In genomic region chr9:42490589-42491382, GRCm38 (mm10) we compare ENCODE assay signal across 17 mouse cellular contexts. TPM values are rescaled to one million over a fixed set of nuclear protein-coding genes. Genes with fewer than 3 reads are reported as not detected.
DNase-seq lines count a peak whose midpoint lies in the region; ATAC-seq and TF ChIP-seq lines count a peak whose summit lies in the region.
"Had no signal": no experiment of that assay in that cellular context is flagged by ENCODE, and none has a peak within 500 bp of the region (broad histone marks: within the 10 kb centered on the region; RNA-seq: fewer than 3 reads in every experiment).

No protein-coding gene starts in this region.

- H3K27me3 ChIP-seq in hindbrain, embryonic 14.5 days (ENCODE audit: control insufficient read depth, insufficient read depth, low read length) = no peaks in the 10 kb centered on the region
- H3K27me3 ChIP-seq in hindbrain, postnatal 0 days (ENCODE audit: insufficient read depth, low read length) = no peaks in the 10 kb centered on the region
- no peaks in the 10 kb centered on the region for H3K27me3 ChIP-seq in liver, postnatal 0 days (ENCODE audit: insufficient read depth, low read length)
- H3K27me3 ChIP-seq in limb, embryonic 14.5 days (ENCODE audit: control insufficient read depth, insufficient read depth, low read length) = no peaks in the 10 kb centered on the region
- H3K27me3 ChIP-seq: embryonic facial prominence, embryonic 13.5 days; liver, embryonic 13.5 days; midbrain, embryonic 12.5 days had no signal

- H3K9ac ChIP-seq in hindbrain, embryonic 14.5 days = no peak overlapping the region
- no peak overlapping the region for H3K9ac ChIP-seq in hindbrain, postnatal 0 days (replicated peaks; ENCODE audit: low read length)
- no peak overlapping the region for H3K9ac ChIP-seq in liver, postnatal 0 days (replicated peaks)
- H3K9ac ChIP-seq in limb, embryonic 14.5 days (ENCODE audit: low read depth, low read length, severe bottlenecking) = no peak overlapping the region
- H3K9ac ChIP-seq: embryonic facial prominence, embryonic 13.5 days; liver, embryonic 13.5 days; midbrain, embryonic 12.5 days had no signal

- H3K27ac ChIP-seq in hindbrain, embryonic 14.5 days = no peak overlapping the region
- no peak overlapping the region for H3K27ac ChIP-seq in hindbrain, postnatal 0 days
- H3K27ac ChIP-seq in liver, postnatal 0 days (ENCODE audit: low read depth) = no peak overlapping the region
- no peak overlapping the region for H3K27ac ChIP-seq in limb, embryonic 14.5 days (replicated peaks; ENCODE audit: low read depth, low read length)
- H3K27ac ChIP-seq: embryonic facial prominence, embryonic 13.5 days; liver, embryonic 13.5 days; midbrain, embryonic 12.5 days had no signal

- no peak overlapping the region for H3K4me2 ChIP-seq in hindbrain, embryonic 14.5 days (replicated peaks)
- H3K4me2 ChIP-seq in hindbrain, postnatal 0 days (ENCODE audit: low read depth, low read length) = no peak overlapping the region
- H3K4me2 ChIP-seq in liver, postnatal 0 days (ENCODE audit: low read depth, low read length) = no peak overlapping the region
- no peak overlapping the region for H3K4me2 ChIP-seq in limb, embryonic 14.5 days (replicated peaks; ENCODE audit: low read depth, low read length, severe bottlenecking)
- H3K4me2 ChIP-seq: embryonic facial prominence, embryonic 13.5 days; liver, embryonic 13.5 days; midbrain, embryonic 12.5 days had no signal

- no peaks in the 10 kb centered on the region for H3K9me3 ChIP-seq in hindbrain, embryonic 14.5 days (ENCODE audit: control insufficient read depth, low read length)
- H3K9me3 ChIP-seq in hindbrain, postnatal 0 days (ENCODE audit: low read length) = no peaks in the 10 kb centered on the region
- H3K9me3 ChIP-seq in liver, postnatal 0 days (ENCODE audit: low read length) = no peaks in the 10 kb centered on the region
- no peaks in the 10 kb centered on the region for H3K9me3 ChIP-seq in limb, embryonic 14.5 days (ENCODE audit: control insufficient read depth, low read length)
- H3K9me3 ChIP-seq: embryonic facial prominence, embryonic 13.5 days; liver, embryonic 13.5 days; midbrain, embryonic 12.5 days had no signal

- no peak for TF ChIP-seq CTCF in hindbrain, postnatal 0 days (IDR thresholded peaks at IDR 0.05; ENCODE audit: low read depth)
- no peak for TF ChIP-seq CTCF in liver, postnatal 0 days (IDR thresholded peaks at IDR 0.05; ENCODE audit: low read depth)

- H3K36me3 ChIP-seq in hindbrain, embryonic 14.5 days (replicated peaks; ENCODE audit: control insufficient read depth, insufficient read depth) = no peaks in the 10 kb centered on the region
- H3K36me3 ChIP-seq in hindbrain, postnatal 0 days (ENCODE audit: insufficient read depth, low read length) = no peaks in the 10 kb centered on the region
- no peaks in the 10 kb centered on the region for H3K36me3 ChIP-seq in liver, postnatal 0 days (replicated peaks; ENCODE audit: insufficient read depth, low read length)
- H3K36me3 ChIP-seq in limb, embryonic 14.5 days (ENCODE audit: control insufficient read depth, insufficient read depth, low read length) = no peaks in the 10 kb centered on the region
- H3K36me3 ChIP-seq: embryonic facial prominence, embryonic 13.5 days; liver, embryonic 13.5 days; midbrain, embryonic 12.5 days had no signal

- WGBS in hindbrain, embryonic 14.5 days = 73% methylated on average over 16 of the region's 16 CpGs
- WGBS in hindbrain, postnatal 0 days = 72% methylated on average over 16 of the region's 16 CpGs
- 70% methylated on average over 16 of the region's 16 CpGs for WGBS in liver, postnatal 0 days (ENCODE audit: insufficient replicate concordance)
- 62% methylated on average over 16 of the region's 16 CpGs for WGBS in limb, embryonic 14.5 days

- no peak for ATAC-seq in cerebellum, adult (ENCODE audit: insufficient number of reproducible peaks, low FRiP score, low TSS enrichment)
- ATAC-seq in hindbrain, embryonic 14.5 days (ENCODE audit: low FRiP score) = no peak
- ATAC-seq in hindbrain, postnatal 0 days = no peak
- peak; percentile 43 for ATAC-seq in liver, postnatal 0 days
- ATAC-seq in limb, embryonic 14.5 days (ENCODE audit: low FRiP score, low read depth) = no peak

- H3K4me1 ChIP-seq in hindbrain, embryonic 14.5 days (replicated peaks; ENCODE audit: control insufficient read depth, insufficient read depth, low read length) = no peaks in the 10 kb centered on the region
- no peaks in the 10 kb centered on the region for H3K4me1 ChIP-seq in hindbrain, postnatal 0 days (ENCODE audit: insufficient read depth, low read length)
- H3K4me1 ChIP-seq in liver, postnatal 0 days (ENCODE audit: insufficient read depth) = 0 out of 2 replicates have a peak, but pooled peaks cover 5% of the 10 kb centered on the region
- 0 out of 2 replicates have a peak, but pooled peaks cover 6% of the 10 kb centered on the region for H3K4me1 ChIP-seq in limb, embryonic 14.5 days (ENCODE audit: control insufficient read depth, insufficient read depth, low read length)
- H3K4me1 ChIP-seq: embryonic facial prominence, embryonic 13.5 days; liver, embryonic 13.5 days; midbrain, embryonic 12.5 days had no signal

- H3K4me3 ChIP-seq in hindbrain, embryonic 14.5 days (replicated peaks; ENCODE audit: low read length) = no peak overlapping the region
- H3K4me3 ChIP-seq in hindbrain, postnatal 0 days (ENCODE audit: low read length) = no peak overlapping the region
- no peak overlapping the region for H3K4me3 ChIP-seq in liver, postnatal 0 days (ENCODE audit: low read depth, low read length)
- H3K4me3 ChIP-seq in limb, embryonic 14.5 days (replicated peaks; ENCODE audit: low read length) = no peak overlapping the region
- H3K4me3 ChIP-seq: embryonic facial prominence, embryonic 13.5 days; liver, embryonic 13.5 days; midbrain, embryonic 12.5 days had no signal

- no peak for TF ChIP-seq POLR2A in limb, embryonic 14.5 days (IDR thresholded peaks at IDR 0.05; ENCODE audit: borderline replicate concordance, extremely low read depth, insufficient read depth, insufficient read length)

- no peak for TF ChIP-seq EP300 in liver, postnatal 0 days (IDR thresholded peaks at IDR 0.05; ENCODE audit: low read depth)

- peak; percentile 18 for DNase-seq in cerebellum, adult 9-11 months
- peak; percentile 56 for DNase-seq in hindbrain, embryonic 14.5 days (ENCODE audit: low spot score)
- no peak for DNase-seq in hindbrain, postnatal 0 days (ENCODE audit: low spot score)
- DNase-seq in liver, postnatal 0 days = peak; percentile 28
- no peak for DNase-seq in liver
- peak; percentile 15 for DNase-seq in limb, embryonic 14.5 days (ENCODE audit: low spot score)
- DNase-seq in retina, embryonic 14.5 days (ENCODE audit: low spot score) = no peak
- DNase-seq: B cell, adult 2 months; gastrocnemius, postnatal 10 days; kidney, adult 9 months; kidney, postnatal 36 days; liver, embryonic 13.5 days; right cerebral cortex, postnatal 4 days; thymus, postnatal 25 days had no signal

RNA-seq across cellular contexts. Expression of gene Tbcel, which starts 16.8 kb away (rescaled TPM):
- polyA plus RNA-seq in hindbrain, embryonic 14.5 days (2014; fragmentation: Nextera tagmentation; extraction: Ambion mirVana) = 5.9 and 6.1 TPM in 2 replicates
- total RNA-seq in hindbrain, postnatal 0 days (2014; rRNA removed) = 19.7 and 22.6 TPM in 2 replicates
- polyA plus RNA-seq in hindbrain, postnatal 0 days (2015; fragmentation: Nextera tagmentation; extraction: Ambion mirVana) = 3.8 and 4.1 TPM in 2 replicates
- polyA plus RNA-seq in liver, postnatal 0 days (2015; fragmentation: Nextera tagmentation; extraction: Ambion mirVana) = 7.0 and 7.6 TPM in 2 replicates
- polyA plus RNA-seq in limb, embryonic 14.5 days (2012; rRNA removed) = 14.2 and 15.2 TPM in 2 replicates
- 5.3 TPM in 2 replicates for polyA plus RNA-seq in limb, embryonic 14.5 days (2014; fragmentation: Nextera tagmentation; extraction: Ambion mirVana)

Comparison
In these comparisons a context has a peak if more than half of its experiments do, and no peak if none do; other contexts are left out.
1. DNase-seq: peak in cerebellum, adult 9-11 months (single experiment), hindbrain, embryonic 14.5 days (single experiment), liver, postnatal 0 days (single experiment) and limb, embryonic 14.5 days (single experiment); none in hindbrain, postnatal 0 days (single experiment), liver (single experiment) and retina, embryonic 14.5 days (single experiment).